Mouse (Mus musculus): ENCODE data around the gene Ankrd24. TPM values are rescaled to one million over a fixed set of nuclear protein-coding genes. Genes with fewer than 3 reads are reported as not detected.

Gene Ankrd24
- polyA plus RNA-seq (2017; shearing (Covaris generic)): 3.2 TPM

GRCm38 (mm10) chr10:81628390-81628789 is at the start of gene Ankrd24:
TSS of gene Ankrd24 (plus strand) at chr10:81628540.

GRCm38 (mm10) chr10:81600738-81601203 is 27.6 kb upstream of the Ankrd24 start, which contains the start of gene Tle6:
TSS of gene Tle6 (minus strand) at chr10:81601073.

GRCm38 (mm10) chr10:81605974-81606751 is 22.2 kb upstream of the Ankrd24 start, which contains the start of gene BC025920:
TSS of gene BC025920 (plus strand) at chr10:81606270.

GRCm38 (mm10) chr10:81626994-81627835 is 1.1 kb upstream of the Ankrd24 start, which contains the start of gene Sirt6:
TSS of gene Sirt6 (minus strand) at chr10:81627797.

GRCm38 (mm10) chr10:81648803-81649775 is 20.7 kb downstream of the Ankrd24 start, which contains the start of gene Gm10778:
TSS of gene Gm10778 (plus strand) at chr10:81649059.

Other genes with a start within 250 kb of the Ankrd24 start
- gene Dohh, start 244.1 kb upstream of the Ankrd24 start, polyA plus RNA-seq (2017; shearing (Covaris generic)): 49.7 TPM
- gene Gm48551, start 244.1 kb upstream of the Ankrd24 start, polyA plus RNA-seq (2017; shearing (Covaris generic)): 5.1 TPM
- not detected for gene Gm48552, start 239.5 kb upstream of the Ankrd24 start, polyA plus RNA-seq (2017; shearing (Covaris generic))
- 1.4 TPM for gene Smim24, start 235.5 kb upstream of the Ankrd24 start, polyA plus RNA-seq (2017; shearing (Covaris generic))
- gene Nfic, start 172.9 kb upstream of the Ankrd24 start, polyA plus RNA-seq (2017; shearing (Covaris generic)): 13.3 TPM
- not detected for gene Celf5, start 145.8 kb upstream of the Ankrd24 start, polyA plus RNA-seq (2017; shearing (Covaris generic))
- gene Ncln, start 132.1 kb upstream of the Ankrd24 start, polyA plus RNA-seq (2017; shearing (Covaris generic)): 110 TPM
- 65.6 TPM for gene S1pr4, start 128.4 kb upstream of the Ankrd24 start, polyA plus RNA-seq (2017; shearing (Covaris generic))
- gene Gna15, start 104.3 kb upstream of the Ankrd24 start, polyA plus RNA-seq (2017; shearing (Covaris generic)): 122 TPM
- 11.6 TPM for gene Gna11, start 83.3 kb upstream of the Ankrd24 start, polyA plus RNA-seq (2017; shearing (Covaris generic))
- gene Aes, start 69.1 kb upstream of the Ankrd24 start, polyA plus RNA-seq (2017; shearing (Covaris generic)): 883 TPM
- 1.2 TPM for gene Tle2, start 54.0 kb upstream of the Ankrd24 start, polyA plus RNA-seq (2017; shearing (Covaris generic))
- gene Tle6, start 27.5 kb upstream of the Ankrd24 start, polyA plus RNA-seq (2017; shearing (Covaris generic)): not detected
- 1.2 TPM for gene BC025920, start 22.3 kb upstream of the Ankrd24 start, polyA plus RNA-seq (2017; shearing (Covaris generic))
- 8.4 TPM for gene Sirt6, start 743 bp upstream of the Ankrd24 start, polyA plus RNA-seq (2017; shearing (Covaris generic))
- gene Gm10778, start 20.5 kb downstream of the Ankrd24 start, polyA plus RNA-seq (2017; shearing (Covaris generic)): 2.4 TPM
- 10.4 TPM for gene Zfp433, start 76.3 kb downstream of the Ankrd24 start, polyA plus RNA-seq (2017; shearing (Covaris generic))
- 14.6 TPM for gene Gm3055, start 142.6 kb downstream of the Ankrd24 start, polyA plus RNA-seq (2017; shearing (Covaris generic))
- gene Gm4767, start 183.6 kb downstream of the Ankrd24 start, polyA plus RNA-seq (2017; shearing (Covaris generic)): 1.6 TPM
- 5.9 TPM for gene Gm32687, start 235.4 kb downstream of the Ankrd24 start, polyA plus RNA-seq (2017; shearing (Covaris generic))